Mouse (Mus musculus): ENCODE results near the gene Ptpn5. TPM values are rescaled to one million over a fixed set of nuclear protein-coding genes. Genes with fewer than 3 reads are reported as not detected.

Ptpn5 gene
- polyA plus RNA-seq (2012; rRNA removed): 0.06 and 0.23 TPM in 2 replicates

DNA sequence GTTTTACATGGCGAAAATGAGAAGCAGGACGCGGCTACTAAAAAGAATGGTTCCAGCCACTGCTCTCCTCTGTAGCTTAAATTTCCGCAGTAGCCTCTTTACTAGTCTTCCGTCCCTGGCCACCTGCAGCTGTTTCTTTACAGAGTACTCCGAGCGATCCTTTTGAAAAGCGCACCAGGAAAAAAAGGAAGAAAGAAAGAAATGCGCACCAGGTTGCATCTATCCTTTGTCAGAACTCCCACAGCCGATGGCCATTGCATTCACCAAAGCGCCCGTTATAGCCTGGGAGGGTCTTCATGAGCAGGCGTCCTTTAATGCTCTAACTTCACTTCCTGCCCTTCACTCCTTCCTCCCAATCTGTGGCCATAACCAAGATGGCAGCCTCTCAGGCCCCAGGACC is at the start of gene Ptpn5:
TSS of gene Ptpn5 (minus strand) at position 354 of the 400 bp plus-strand sequence.
- Histone ChIP-seq H3K4me1 (ENCODE audit: control insufficient read depth, insufficient read depth, low read length) (peaks cover 11% of the 10 kb centered on the region; the same call in 1 of the 2 replicates), H3K27me3 (ENCODE audit: control insufficient read depth, insufficient read depth, low read length) (peaks cover 2% of the 10 kb centered on the region), H3K36me3 (ENCODE audit: control insufficient read depth, insufficient read depth, low read length) (no peaks in the 10 kb centered on the region), H3K4me3 (ENCODE audit: control insufficient read depth, low read depth, low read length) (no peak within 1 kb of the TSS; the same call in 1 of the 2 replicates), H3K27ac (ENCODE audit: control insufficient read depth, insufficient read depth, low read depth, low read length) (no peak within 1 kb of the TSS)
- TF ChIP-seq CTCF (IDR thresholded peaks at IDR 0.05; ENCODE audit: control insufficient read depth, insufficient read depth, insufficient replicate concordance, low read depth, low read length) (no peak), POLR2A (IDR thresholded peaks at IDR 0.05; ENCODE audit: control insufficient read depth, low read depth, low read length) (no peak)

DNA sequence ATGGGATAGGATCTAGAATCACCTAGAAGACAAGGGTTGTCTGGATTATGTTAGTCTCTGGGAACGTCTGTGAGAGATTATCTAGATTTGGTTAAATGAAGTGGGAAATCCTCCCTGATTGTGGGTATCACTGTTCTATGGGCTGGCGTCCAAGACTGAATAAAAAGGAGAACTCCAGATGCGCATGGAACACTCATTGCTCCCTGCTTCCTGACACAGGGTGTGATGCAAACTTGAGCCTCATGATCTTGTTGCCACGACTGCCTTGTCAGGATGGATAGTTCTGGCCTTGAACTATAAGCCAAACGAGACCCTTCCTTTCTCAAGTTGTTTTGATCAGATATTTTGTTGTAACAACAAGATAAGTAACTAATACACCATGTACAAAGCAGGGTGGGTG is 37.3 kb upstream of the Ptpn5 start:
- no peak for TF ChIP-seq POLR2A (IDR thresholded peaks at IDR 0.05; ENCODE audit: control insufficient read depth, low read depth, low read length)
- no peak for TF ChIP-seq CTCF (IDR thresholded peaks at IDR 0.05; ENCODE audit: control insufficient read depth, insufficient read depth, insufficient replicate concordance, low read depth, low read length)

DNA sequence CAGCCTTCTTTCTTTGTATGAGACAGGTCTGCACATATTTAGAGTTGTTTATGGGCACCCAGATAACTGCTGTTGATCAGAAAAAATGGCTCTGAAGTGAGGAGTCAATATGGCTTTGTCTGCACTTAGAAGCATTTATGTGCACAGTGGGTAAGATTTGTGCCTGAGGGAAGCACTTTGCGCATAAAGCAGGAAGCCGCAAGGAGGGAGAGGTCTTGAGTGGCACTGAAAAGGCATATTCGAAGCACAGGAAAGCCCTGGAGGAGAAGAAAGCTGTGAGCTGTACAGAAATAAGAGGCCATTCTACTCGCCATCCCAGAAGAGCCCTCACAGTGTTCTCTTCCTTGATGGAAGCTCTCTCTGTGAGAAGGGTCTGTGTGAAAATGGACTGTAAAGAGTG is 31.5 kb upstream of the Ptpn5 start:
- Histone ChIP-seq H3K4me3 (ENCODE audit: control insufficient read depth, low read depth, low read length) (no peak overlapping the region), H3K27me3 (ENCODE audit: control insufficient read depth, insufficient read depth, low read length) (no peaks in the 10 kb centered on the region), H3K27ac (ENCODE audit: control insufficient read depth, insufficient read depth, low read depth, low read length) (no peak overlapping the region), H3K4me1 (ENCODE audit: control insufficient read depth, insufficient read depth, low read length) (no peaks in the 10 kb centered on the region), H3K36me3 (ENCODE audit: control insufficient read depth, insufficient read depth, low read length) (no peaks in the 10 kb centered on the region)
- TF ChIP-seq CTCF (IDR thresholded peaks at IDR 0.05; ENCODE audit: control insufficient read depth, insufficient read depth, insufficient replicate concordance, low read depth, low read length) (no peak), POLR2A (IDR thresholded peaks at IDR 0.05; ENCODE audit: control insufficient read depth, low read depth, low read length) (no peak)

More for the DNA sequence above, 37.3 kb upstream of the Ptpn5 start:
- no peak overlapping the region for H3K4me3 ChIP-seq (ENCODE audit: control insufficient read depth, low read depth, low read length)
- H3K27ac ChIP-seq (ENCODE audit: control insufficient read depth, insufficient read depth, low read depth, low read length): no peak overlapping the region
- no peaks in the 10 kb centered on the region for H3K36me3 ChIP-seq (ENCODE audit: control insufficient read depth, insufficient read depth, low read length)
- H3K4me1 ChIP-seq (ENCODE audit: control insufficient read depth, insufficient read depth, low read length): no peaks in the 10 kb centered on the region
- no peaks in the 10 kb centered on the region for H3K27me3 ChIP-seq (ENCODE audit: control insufficient read depth, insufficient read depth, low read length)

DNA sequence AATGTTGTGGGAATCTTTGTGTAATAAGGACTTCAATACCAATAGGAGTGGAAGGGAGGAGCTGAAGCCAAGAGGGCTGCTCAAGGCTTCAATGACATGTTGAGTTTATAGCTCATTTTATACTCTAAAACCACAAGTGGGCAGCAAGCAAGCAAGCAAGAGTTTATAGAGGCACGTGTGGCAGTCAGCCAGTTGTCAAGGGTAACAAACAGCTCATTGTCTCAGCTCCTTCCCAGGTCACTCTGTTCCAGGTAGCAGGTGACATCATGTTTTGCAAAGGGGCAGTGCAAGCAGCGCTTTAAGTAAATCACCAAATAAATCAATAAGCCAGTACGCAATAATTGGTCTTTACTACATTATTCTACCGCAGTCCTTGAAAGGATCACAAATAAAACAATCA is 29.7 kb upstream of the Ptpn5 start:
- TF ChIP-seq CTCF (IDR thresholded peaks at IDR 0.05; ENCODE audit: control insufficient read depth, insufficient read depth, insufficient replicate concordance, low read depth, low read length) (no peak), POLR2A (IDR thresholded peaks at IDR 0.05; ENCODE audit: control insufficient read depth, low read depth, low read length) (no peak)

DNA sequence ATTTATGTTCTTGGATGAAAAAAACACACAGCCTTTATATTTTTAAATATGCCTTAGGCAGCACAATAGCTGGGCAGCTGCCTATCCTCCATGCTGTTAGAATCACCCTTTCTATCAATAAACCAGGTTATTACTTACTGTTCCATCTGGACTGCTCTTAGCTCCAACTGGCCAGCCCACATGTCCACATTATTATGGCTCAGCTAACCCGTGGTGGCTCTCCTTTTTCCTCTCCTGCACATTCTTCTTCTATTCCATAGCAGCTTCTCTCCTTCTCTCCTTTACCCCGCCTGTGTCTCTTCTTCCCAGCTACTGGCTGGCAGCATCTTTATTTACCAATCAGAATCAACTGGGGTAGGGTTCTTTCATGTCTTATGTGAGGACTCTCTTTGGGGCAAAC is 25.0 kb upstream of the Ptpn5 start:
- H3K27ac ChIP-seq (ENCODE audit: control insufficient read depth, insufficient read depth, low read depth, low read length): no peak overlapping the region
- H3K27me3 ChIP-seq (ENCODE audit: control insufficient read depth, insufficient read depth, low read length): no peaks in the 10 kb centered on the region
- no peaks in the 10 kb centered on the region for H3K36me3 ChIP-seq (ENCODE audit: control insufficient read depth, insufficient read depth, low read length)
- no peak overlapping the region for H3K4me3 ChIP-seq (ENCODE audit: control insufficient read depth, low read depth, low read length)
- TF ChIP-seq CTCF (IDR thresholded peaks at IDR 0.05; ENCODE audit: control insufficient read depth, insufficient read depth, insufficient replicate concordance, low read depth, low read length) (no peak), POLR2A (IDR thresholded peaks at IDR 0.05; ENCODE audit: control insufficient read depth, low read depth, low read length) (no peak)
- no peaks in the 10 kb centered on the region for H3K4me1 ChIP-seq (ENCODE audit: control insufficient read depth, insufficient read depth, low read length)

More for the DNA sequence above, 29.7 kb upstream of the Ptpn5 start:
- no peak overlapping the region for H3K27ac ChIP-seq (ENCODE audit: control insufficient read depth, insufficient read depth, low read depth, low read length)
- H3K36me3 ChIP-seq (ENCODE audit: control insufficient read depth, insufficient read depth, low read length): no peaks in the 10 kb centered on the region
- no peaks in the 10 kb centered on the region for H3K27me3 ChIP-seq (ENCODE audit: control insufficient read depth, insufficient read depth, low read length)
- no peaks in the 10 kb centered on the region for H3K4me1 ChIP-seq (ENCODE audit: control insufficient read depth, insufficient read depth, low read length)
- H3K4me3 ChIP-seq (ENCODE audit: control insufficient read depth, low read depth, low read length): no peak overlapping the region

DNA sequence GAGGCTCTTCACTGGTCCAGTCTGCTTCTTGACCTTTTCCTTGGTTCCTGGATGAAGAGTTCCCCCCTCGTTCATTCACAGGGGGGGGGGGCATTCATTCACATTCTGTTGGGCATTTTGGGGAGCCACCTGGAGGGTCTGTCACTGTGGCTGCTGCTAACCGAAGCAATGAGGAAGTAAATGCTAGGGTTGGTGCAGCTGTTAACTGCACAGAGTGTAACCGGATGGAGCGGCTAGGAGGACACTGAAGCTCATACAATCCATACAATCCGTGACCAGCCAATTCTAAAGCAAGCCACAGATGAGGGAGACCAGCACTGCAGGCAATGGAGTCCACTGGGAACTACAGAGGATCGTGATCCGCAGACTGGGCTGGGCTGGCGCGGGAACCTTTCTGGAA is 24.3 kb upstream of the Ptpn5 start:
- TF ChIP-seq POLR2A (IDR thresholded peaks at IDR 0.05; ENCODE audit: control insufficient read depth, low read depth, low read length) (no peak), CTCF (IDR thresholded peaks at IDR 0.05; ENCODE audit: control insufficient read depth, insufficient read depth, insufficient replicate concordance, low read depth, low read length) (no peak)
- Histone ChIP-seq H3K36me3 (ENCODE audit: control insufficient read depth, insufficient read depth, low read length) (no peaks in the 10 kb centered on the region), H3K4me1 (ENCODE audit: control insufficient read depth, insufficient read depth, low read length) (no peaks in the 10 kb centered on the region), H3K4me3 (ENCODE audit: control insufficient read depth, low read depth, low read length) (no peak overlapping the region), H3K27me3 (ENCODE audit: control insufficient read depth, insufficient read depth, low read length) (no peaks in the 10 kb centered on the region), H3K27ac (ENCODE audit: control insufficient read depth, insufficient read depth, low read depth, low read length) (no peak overlapping the region)

DNA sequence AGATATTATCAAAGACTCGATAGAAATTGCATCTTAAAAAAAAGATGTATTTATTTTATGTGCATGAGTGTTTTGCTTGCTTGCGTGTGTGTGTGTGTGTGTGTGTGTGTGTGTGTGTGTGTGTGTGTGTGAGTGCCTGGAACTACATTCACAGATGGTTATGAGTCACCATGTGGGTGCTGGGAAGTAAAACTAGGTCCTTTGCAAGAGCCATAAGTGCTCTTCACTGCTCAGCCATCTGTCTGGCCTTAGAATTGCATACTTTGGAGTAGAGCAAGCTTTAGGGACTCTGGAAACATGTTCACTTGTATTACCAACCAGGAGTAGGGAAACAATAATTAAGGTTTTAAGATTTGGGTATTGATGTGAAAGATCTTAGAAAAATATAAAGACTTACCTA is 22.4 kb upstream of the Ptpn5 start:
- Histone ChIP-seq H3K4me3 (ENCODE audit: control insufficient read depth, low read depth, low read length) (no peak overlapping the region), H3K27me3 (ENCODE audit: control insufficient read depth, insufficient read depth, low read length) (no peaks in the 10 kb centered on the region), H3K36me3 (ENCODE audit: control insufficient read depth, insufficient read depth, low read length) (no peaks in the 10 kb centered on the region), H3K27ac (ENCODE audit: control insufficient read depth, insufficient read depth, low read depth, low read length) (no peak overlapping the region), H3K4me1 (ENCODE audit: control insufficient read depth, insufficient read depth, low read length) (no peaks in the 10 kb centered on the region)
- TF ChIP-seq POLR2A (IDR thresholded peaks at IDR 0.05; ENCODE audit: control insufficient read depth, low read depth, low read length) (no peak), CTCF (IDR thresholded peaks at IDR 0.05; ENCODE audit: control insufficient read depth, insufficient read depth, insufficient replicate concordance, low read depth, low read length) (no peak)

DNA sequence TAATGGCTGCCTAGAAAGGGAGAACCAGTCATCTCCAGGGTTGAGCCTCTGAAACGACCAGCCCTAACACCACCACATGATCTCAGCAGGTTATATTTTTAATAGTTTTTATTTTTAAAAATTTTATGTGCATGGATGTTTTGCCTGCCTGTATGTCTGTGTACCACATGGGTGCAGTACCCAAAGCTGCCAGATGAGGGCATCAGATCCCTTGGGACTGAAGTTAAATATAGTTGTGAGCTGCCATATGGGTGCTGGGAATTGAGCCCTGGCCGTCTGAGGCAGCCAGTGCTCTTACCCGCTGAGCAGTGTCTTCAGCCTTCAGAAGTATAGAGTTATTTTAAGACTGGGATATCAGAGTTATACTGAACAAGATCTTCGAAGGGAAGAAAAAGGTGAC is 21.9 kb upstream of the Ptpn5 start:
- Histone ChIP-seq H3K27me3 (ENCODE audit: control insufficient read depth, insufficient read depth, low read length) (no peaks in the 10 kb centered on the region), H3K4me3 (ENCODE audit: control insufficient read depth, low read depth, low read length) (no peak overlapping the region), H3K36me3 (ENCODE audit: control insufficient read depth, insufficient read depth, low read length) (no peaks in the 10 kb centered on the region), H3K27ac (ENCODE audit: control insufficient read depth, insufficient read depth, low read depth, low read length) (no peak overlapping the region), H3K4me1 (ENCODE audit: control insufficient read depth, insufficient read depth, low read length) (no peaks in the 10 kb centered on the region)
- TF ChIP-seq POLR2A (IDR thresholded peaks at IDR 0.05; ENCODE audit: control insufficient read depth, low read depth, low read length): no peak
- TF ChIP-seq CTCF (IDR thresholded peaks at IDR 0.05; ENCODE audit: control insufficient read depth, insufficient read depth, insufficient replicate concordance, low read depth, low read length): peak; percentile 46

All from testis, adult 2 months (tissue).